ENCODE assay signal across 18 mouse cellular contexts in genomic region chr16:3717980-3718379, GRCm38 (mm10). TPM values are rescaled to one million over a fixed set of nuclear protein-coding genes. Genes with fewer than 3 reads are reported as not detected.
"Had no signal": no experiment of that assay in that cellular context is flagged by ENCODE, and none has a peak within 500 bp of the region (broad histone marks: within the 10 kb centered on the region; RNA-seq: fewer than 3 reads in every experiment).

TSS of gene Mefv (minus strand) at chr16:3718097.

- H3K27ac ChIP-seq: intestine, embryonic 15.5 days; limb, embryonic 15.5 days; liver, embryonic 13.5 days; midbrain, embryonic 15.5 days had no signal

- H3K4me1 ChIP-seq: intestine, embryonic 15.5 days; limb, embryonic 15.5 days; liver, embryonic 13.5 days; midbrain, embryonic 15.5 days had no signal

- DNase-seq: kidney, adult 2 months; kidney, postnatal 25 days; layer of hippocampus, adult 9-11 months; layer of hippocampus, postnatal 36 days; liver, embryonic 13.5 days; lung, adult 18-20 months; spleen, adult 18-20 months; thymus, postnatal 36 days had no signal

- H3K4me3 ChIP-seq: intestine, embryonic 15.5 days; limb, embryonic 15.5 days; liver, embryonic 13.5 days; midbrain, embryonic 15.5 days had no signal

- ATAC-seq: intestine, embryonic 15.5 days; midbrain, embryonic 15.5 days had no signal

RNA-seq across cellular contexts. Expression of gene Mefv, which starts in this region (rescaled TPM):
- total RNA-seq: layer of hippocampus, adult 18-20 months; layer of hippocampus, postnatal 36 days; left cerebral cortex, adult 8-10 months; left cerebral cortex, postnatal 25 days had no signal
- polyA plus RNA-seq: intestine, embryonic 15.5 days; kidney, embryonic 16.5 days; limb, embryonic 11.5 days; midbrain, embryonic 11.5 days; midbrain, embryonic 15.5 days; neural tube, embryonic 14.5 days had no signal
